Mouse (Mus musculus) CH12.LX (cell line): ENCODE data around the gene Prkn. TPM values are rescaled to one million over a fixed set of nuclear protein-coding genes. Genes with fewer than 3 reads are reported as not detected.

Experiments
- DNase-seq: peaks from one replicate; pipeline ENCODE4 v3.0.0-alpha.2; 2013; ENCODE audit errors: extremely low read depth
- H3K27ac ChIP-seq: 2 replicates; pipeline ENCODE4 v1.5.1; 2012; ENCODE audit warnings: low read depth, mild to moderate bottlenecking, control low read depth, moderate library complexity; ENCODE audit not compliant: insufficient read depth
- H3K27me3 ChIP-seq: replicated peaks from 2 replicates; pipeline ENCODE3; 2012; ENCODE audit warnings: inconsistent platforms
- H3K36me3 ChIP-seq, 2 experiments: replicated peaks in 1 of 2; 2 replicates each; pipeline versions ENCODE3 to v1.6.1; 2012; ENCODE audit warnings: inconsistent platforms in 1 of 2, low read length in 1 of 2, mild to moderate bottlenecking in 1 of 2, mixed read lengths in 1 of 2, moderate library complexity in 1 of 2; ENCODE audit not compliant: control insufficient read depth in 1 of 2, insufficient read depth in 1 of 2
- H3K4me1 ChIP-seq, 2 experiments: 2 replicates each; pipeline ENCODE4 v1.6.1; 2012; ENCODE audit warnings: inconsistent platforms in 1 of 2, moderate library complexity in 1 of 2; ENCODE audit not compliant: insufficient read depth in 2 of 2, control insufficient read depth in 1 of 2
- H3K4me2 ChIP-seq: 2 replicates; pipeline ENCODE4 v1.6.1; 2012; ENCODE audit warnings: low read depth, mild to moderate bottlenecking, control low read depth; ENCODE audit not compliant: poor library complexity, insufficient read depth, severe bottlenecking
- H3K4me3 ChIP-seq, 3 experiments: fragments of 150-350 bp in 1 of 3; sonication (generic) in 1 of 3; replicated peaks in 1 of 3; 2 replicates each; pipeline versions ENCODE3 to v1.5.1; 2011 to 2012; ENCODE audit warnings: low read depth in 2 of 3, low read length in 2 of 3, mild to moderate bottlenecking in 2 of 3, moderate library complexity in 2 of 3, control low read depth in 1 of 3, improper control_type of control experiment in 1 of 3, inconsistent platforms in 1 of 3, mixed read lengths in 1 of 3; ENCODE audit not compliant: poor library complexity in 1 of 3
- H3K79me2 ChIP-seq: replicated peaks from 2 replicates; pipeline ENCODE4 v1.6.1; 2012; ENCODE audit warnings: mild to moderate bottlenecking, moderate library complexity; ENCODE audit not compliant: control insufficient read depth, poor library complexity, insufficient read depth, severe bottlenecking; ENCODE audit errors: extremely low read depth
- H3K9ac ChIP-seq: 2 replicates; pipeline ENCODE4 v1.6.1; 2012; ENCODE audit warnings: low read depth, mild to moderate bottlenecking, control low read depth, moderate library complexity; ENCODE audit not compliant: insufficient read depth
- H3K9me3 ChIP-seq: replicated peaks from 2 replicates; pipeline ENCODE3; 2012; ENCODE audit warnings: low read length, inconsistent platforms, mixed read lengths
- BHLHE40 ChIP-seq: IDR thresholded peaks from 2 replicates; pipeline ENCODE4 v1.6.1; 2011; ENCODE audit warnings: mild to moderate bottlenecking, low read depth, low read length, improper control_type of control experiment
- CHD1 ChIP-seq: IDR thresholded peaks from 2 replicates; pipeline ENCODE4 v1.6.1; 2012; ENCODE audit warnings: low read depth, low read length, improper control_type of control experiment, inconsistent platforms
- CHD2 ChIP-seq: IDR thresholded peaks from 2 replicates; pipeline ENCODE4 v1.6.1; 2011; ENCODE audit warnings: low read length, improper control_type of control experiment
- E2F4 ChIP-seq: IDR thresholded peaks from 2 replicates; pipeline ENCODE4 v1.6.1; 2011; ENCODE audit warnings: low read depth, low read length, improper control_type of control experiment; ENCODE audit not compliant: insufficient replicate concordance
- ELF1 ChIP-seq: IDR thresholded peaks from 2 replicates; pipeline ENCODE4 v1.6.1; 2014; ENCODE audit warnings: low read depth, mild to moderate bottlenecking, inconsistent platforms, low read length, improper control_type of control experiment
- EP300 ChIP-seq: IDR thresholded peaks from 2 replicates; pipeline ENCODE4 v1.6.1; 2011; ENCODE audit warnings: low read length, improper control_type of control experiment
- ETS1 ChIP-seq: conservative IDR thresholded peaks from 2 replicates; pipeline ENCODE4 v1.6.1; 2012; ENCODE audit warnings: low read depth, mild to moderate bottlenecking, inconsistent platforms, low read length, improper control_type of control experiment, moderate library complexity
- GABPA ChIP-seq: IDR thresholded peaks from 2 replicates; pipeline ENCODE4 v1.6.1; 2012; ENCODE audit warnings: low read depth, low read length, improper control_type of control experiment, inconsistent platforms; ENCODE audit not compliant: insufficient replicate concordance
- HCFC1 ChIP-seq: IDR thresholded peaks from 2 replicates; pipeline ENCODE4 v1.6.1; 2012; ENCODE audit warnings: low read depth, mild to moderate bottlenecking, inconsistent platforms, low read length, improper control_type of control experiment
- IRF4 ChIP-seq: IDR thresholded peaks from 2 replicates; pipeline ENCODE4 v1.6.1; 2014; ENCODE audit warnings: low read depth, mild to moderate bottlenecking, inconsistent platforms, low read length, improper control_type of control experiment
- JUND ChIP-seq: conservative IDR thresholded peaks from 2 replicates; pipeline ENCODE4 v1.6.1; 2011; ENCODE audit warnings: low read depth, low read length, improper control_type of control experiment
- KAT2A ChIP-seq: IDR thresholded peaks from 2 replicates; pipeline ENCODE4 v1.6.1; 2012; ENCODE audit warnings: low read length, improper control_type of control experiment, inconsistent platforms; ENCODE audit not compliant: insufficient replicate concordance
- MAZ ChIP-seq: IDR thresholded peaks from 2 replicates; pipeline ENCODE4 v1.6.1; 2012; ENCODE audit warnings: low read depth, mild to moderate bottlenecking, inconsistent platforms, low read length, improper control_type of control experiment, moderate library complexity
- MXI1 ChIP-seq: IDR thresholded peaks from 2 replicates; pipeline ENCODE4 v1.6.1; 2011; ENCODE audit warnings: mild to moderate bottlenecking, low read depth, low read length, improper control_type of control experiment
- NELFE ChIP-seq: IDR thresholded peaks from 2 replicates; pipeline ENCODE4 v1.6.1; 2011; ENCODE audit warnings: low read depth, low read length, improper control_type of control experiment
- NRF1 ChIP-seq: IDR thresholded peaks from 2 replicates; pipeline ENCODE4 v1.6.1; 2014; ENCODE audit warnings: low read depth, mild to moderate bottlenecking, inconsistent platforms, low read length, improper control_type of control experiment, moderate library complexity
- PAX5 ChIP-seq: IDR thresholded peaks from 2 replicates; pipeline ENCODE4 v1.6.1; 2012; ENCODE audit warnings: low read length, inconsistent platforms, mixed read lengths
- POLR2A ChIP-seq: IDR thresholded peaks from 2 replicates; pipeline ENCODE4 v1.6.1; 2011; ENCODE audit warnings: low read depth, mild to moderate bottlenecking, improper control_type of control experiment, low read length
- POLR2AphosphoS2 ChIP-seq: IDR thresholded peaks from 2 replicates; pipeline ENCODE4 v1.6.1; 2011; ENCODE audit warnings: low read depth, low read length, improper control_type of control experiment
- RAD21 ChIP-seq: IDR thresholded peaks from 2 replicates; pipeline ENCODE4 v1.6.1; 2011; ENCODE audit warnings: low read depth, mild to moderate bottlenecking, low read length, improper control_type of control experiment, moderate library complexity
- RCOR1 ChIP-seq: conservative IDR thresholded peaks from 2 replicates; pipeline ENCODE4 v1.6.1; 2012; ENCODE audit warnings: low read depth, mild to moderate bottlenecking, inconsistent platforms, low read length, improper control_type of control experiment
- SMC3 ChIP-seq: IDR thresholded peaks from 2 replicates; pipeline ENCODE4 v1.6.1; 2011; ENCODE audit warnings: low read depth, low read length, improper control_type of control experiment
- TBP ChIP-seq: conservative IDR thresholded peaks from 2 replicates; pipeline ENCODE4 v1.6.1; 2011; ENCODE audit warnings: low read depth, low read length, improper control_type of control experiment
- UBTF ChIP-seq: IDR thresholded peaks from 2 replicates; pipeline ENCODE4 v1.6.1; 2012; ENCODE audit warnings: low read depth, mild to moderate bottlenecking, inconsistent platforms, low read length, improper control_type of control experiment, moderate library complexity
- USF2 ChIP-seq: conservative IDR thresholded peaks from 2 replicates; pipeline ENCODE4 v1.6.1; 2011; ENCODE audit warnings: low read depth, low read length, improper control_type of control experiment
- ZKSCAN1 ChIP-seq: IDR thresholded peaks from 2 replicates; pipeline ENCODE4 v1.6.1; 2012; ENCODE audit warnings: low read depth, inconsistent platforms, low read length, improper control_type of control experiment, borderline replicate concordance
- dilution Hi-C: fragments of 300-500 bp; cut with MboI; formaldehyde crosslinking; loops from 2 replicates; pipeline ENCODE4 v1.14.3; 2020; ENCODE audit warnings: low sequenced_read_pairs; ENCODE audit not compliant: extremely low pct_unique_long_range_greater_than_20kb, extremely low pct_ligation_motif_present
- in situ Hi-C: fragments of 300-500 bp; cut with MboI; formaldehyde crosslinking; loops from 3 replicates; pipeline ENCODE4 v1.14.3; 2019; ENCODE audit warnings: low sequenced_read_pairs, low pct_ligation_motif_present, low pct_unique_long_range_greater_than_20kb, mixed read lengths
- polyA plus RNA-seq: library from polyadenylated mRNA; unstranded; fragments of >175 nt; gene quantifications from 2 replicates; pipeline ENCODE4 v1.2.1, GENCODE M21; 2012; ENCODE audit warnings: low read depth; ENCODE audit not compliant: insufficient read length
- total RNA-seq, 2 experiments: library from RNA; depleted of rRNA; stranded (reverse); fragments of 300-350 nt in 1 of 2; fragments of >200 nt in 1 of 2; gene quantifications; 2 replicates each; pipeline ENCODE4 v1.2.3; 2012 to 2014

Gene Prkn
- total and polyA plus RNA-seq, 3 experiments: 0.08 TPM; not detected in 2

DNA sequence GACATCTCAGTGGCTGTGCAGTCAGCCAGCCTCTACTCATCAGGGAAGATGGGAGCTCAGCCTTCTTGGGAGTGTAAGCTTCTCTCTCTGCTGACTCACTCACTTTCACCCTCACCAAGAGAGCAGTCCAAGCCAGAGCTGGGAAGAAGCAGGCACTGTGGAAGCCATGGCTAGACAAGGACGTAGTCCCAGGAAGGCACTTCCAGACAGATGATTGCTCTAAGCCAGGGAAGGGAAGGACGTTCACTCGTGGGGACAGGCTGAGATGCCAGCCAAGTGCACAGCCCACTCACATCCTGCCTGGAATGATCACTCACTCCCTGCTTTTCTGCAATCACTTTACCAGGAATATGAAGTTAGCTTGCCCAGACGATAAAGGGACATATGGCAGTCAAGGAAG lies 430.0 kb downstream of the Prkn start:
- in situ Hi-C loops: no loop called here
- H3K27me3 ChIP-seq: no peaks in the 10 kb centered on the region
- dilution Hi-C loops: no loop called here

DNA sequence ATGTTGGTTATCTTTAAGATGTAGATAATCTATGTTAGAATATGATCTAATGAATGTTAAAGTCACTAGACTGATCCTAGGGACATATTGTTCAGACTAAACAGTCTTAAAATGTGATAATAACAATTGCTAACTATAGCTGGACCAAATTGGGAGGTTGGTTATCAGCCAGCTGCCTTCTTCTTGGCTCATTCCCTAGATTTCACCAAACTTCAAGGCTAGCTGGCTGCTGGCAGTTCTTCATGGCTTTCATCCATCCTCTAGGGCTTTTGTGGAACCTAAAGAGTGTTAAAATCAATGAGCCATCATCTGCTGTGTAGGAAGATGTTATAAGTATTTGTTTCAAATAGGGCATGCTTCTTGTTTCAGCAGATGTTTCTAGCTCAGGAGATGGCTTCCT lies 431.7 kb downstream of the Prkn start:
- H3K27ac ChIP-seq: no peak overlapping the region
- TF ChIP-seq UBTF (no peak), NELFE (no peak), ETS1 (no peak), ELF1 (no peak), JUND (no peak), RCOR1 (no peak), RAD21 (no peak)
- H3K36me3 ChIP-seq: no peaks in the 10 kb centered on the region
- H3K79me2 ChIP-seq: no peaks in the 10 kb centered on the region
- H3K4me2 ChIP-seq: no peak overlapping the region
- no peak overlapping the region for H3K4me3 ChIP-seq
- in situ Hi-C loops (no loop called here), dilution Hi-C loops (no loop called here)
- no peak for DNase-seq
- no peaks in the 10 kb centered on the region for H3K27me3 ChIP-seq
- no peak overlapping the region for H3K9ac ChIP-seq
- no peaks in the 10 kb centered on the region for H3K4me1 ChIP-seq
- H3K9me3 ChIP-seq: no peaks in the 10 kb centered on the region

More for the DNA sequence above, 430.0 kb downstream of the Prkn start:
- Histone ChIP-seq H3K79me2 (no peaks in the 10 kb centered on the region), H3K4me3 (no peak overlapping the region), H3K4me1 (no peaks in the 10 kb centered on the region), H3K27ac (no peak overlapping the region), H3K4me2 (no peak overlapping the region), H3K9ac (no peak overlapping the region), H3K9me3 (no peaks in the 10 kb centered on the region), H3K36me3 (no peaks in the 10 kb centered on the region)
- TF ChIP-seq PAX5: no peak
- TF ChIP-seq UBTF: no peak
- TF ChIP-seq CHD2: no peak
- TF ChIP-seq IRF4: no peak
- TF ChIP-seq EP300: no peak
- TF ChIP-seq HCFC1: no peak
- no peak for TF ChIP-seq ZKSCAN1
- no peak for TF ChIP-seq USF2
- TF ChIP-seq SMC3: no peak
- DNase-seq: no peak

GRCm38 (mm10) chr17:11284246-11284645 lies 444.1 kb downstream of the Prkn start:
- Histone ChIP-seq H3K4me1 (no peaks in the 10 kb centered on the region), H3K9ac (no peak overlapping the region), H3K4me3 (no peak overlapping the region), H3K9me3 (no peaks in the 10 kb centered on the region), H3K4me2 (no peak overlapping the region), H3K27me3 (no peaks in the 10 kb centered on the region), H3K79me2 (no peaks in the 10 kb centered on the region), H3K27ac (no peak overlapping the region), H3K36me3 (no peaks in the 10 kb centered on the region)
- TF ChIP-seq USF2: no peak
- no peak for TF ChIP-seq NRF1
- no peak for TF ChIP-seq CHD2
- TF ChIP-seq E2F4: no peak
- no peak for TF ChIP-seq KAT2A
- TF ChIP-seq EP300: no peak
- TF ChIP-seq TBP: no peak
- no peak for TF ChIP-seq SMC3
- no peak for TF ChIP-seq MAZ
- no peak for TF ChIP-seq POLR2A
- TF ChIP-seq CHD1: no peak
- no peak for TF ChIP-seq ZKSCAN1
- no peak for TF ChIP-seq GABPA
- no peak for TF ChIP-seq MXI1
- TF ChIP-seq BHLHE40: no peak
- no peak for TF ChIP-seq POLR2AphosphoS2
- dilution Hi-C loops (no loop called here), in situ Hi-C loops (no loop called here)
- no peak for DNase-seq
